In the genomic region with DNA sequence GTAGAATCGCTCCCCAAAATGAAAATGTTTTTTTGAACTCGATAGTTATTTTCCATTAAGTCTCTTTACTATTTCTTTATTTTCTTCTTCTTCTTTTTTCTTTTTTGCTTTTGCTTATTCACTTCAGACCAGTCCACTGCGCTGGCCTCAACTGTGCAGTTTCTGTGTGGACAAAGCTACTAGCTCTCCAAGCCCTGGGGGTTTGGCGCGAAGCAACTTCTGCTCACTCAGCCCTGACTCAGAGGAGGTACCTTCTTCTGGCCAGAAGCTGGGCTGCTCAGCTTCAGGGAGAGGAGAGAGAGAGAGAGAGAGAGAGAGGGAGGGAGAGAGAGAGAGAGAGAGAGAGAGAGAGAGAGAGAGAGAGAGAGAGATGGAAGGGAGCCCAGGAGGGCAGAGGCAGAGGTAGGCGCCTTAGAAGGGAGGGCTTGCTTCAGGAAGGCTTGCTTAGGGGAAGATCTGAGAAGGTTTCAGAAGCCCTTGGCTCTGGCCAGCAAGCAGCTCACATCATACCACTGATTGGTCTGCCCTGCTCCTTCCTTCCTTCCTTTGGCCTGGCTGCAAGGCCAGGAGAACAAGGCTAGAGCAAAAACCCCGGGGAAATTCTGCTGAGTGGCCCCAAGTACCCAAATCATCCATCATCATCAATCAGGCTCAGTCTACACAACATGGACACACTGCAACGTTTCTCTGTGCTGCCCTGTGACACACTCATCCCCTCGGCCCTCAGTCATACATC, we compare ENCODE assay signal across 8 mouse cellular contexts.
A peak's percentile ranks its signal among the peaks of the same experiment; 100 is the strongest.
DNase-seq lines count a peak whose midpoint lies in the region; ATAC-seq lines count a peak whose summit lies in the region.

No protein-coding gene starts in this region.

- 0 out of 2 replicates have a peak overlapping the region, but pooled peaks have one; percentile 73 for H3K27ac ChIP-seq in heart, embryonic 10.5 days
- H3K27ac ChIP-seq in limb, embryonic 15.5 days = peak overlapping the region; percentile 87

- peaks cover 19% of the 10 kb centered on the region for H3K4me1 ChIP-seq in heart, embryonic 10.5 days
- peaks cover 23% of the 10 kb centered on the region for H3K4me1 ChIP-seq in limb, embryonic 15.5 days

- H3K9me3 ChIP-seq in heart, embryonic 10.5 days = no peaks in the 10 kb centered on the region
- H3K9me3 ChIP-seq in limb, embryonic 15.5 days = no peaks in the 10 kb centered on the region

- DNase-seq in heart, adult 18-20 months = peak; percentile 17 to 23
- DNase-seq in heart, adult 11 months = no peak
- DNase-seq in adipocyte (ENCODE audit: low spot score) = peak; percentile 48
- DNase-seq in heart, embryonic 10.5 days (ENCODE audit: low spot score) = no peak
- DNase-seq in ovary, postnatal 36 days (ENCODE audit: low spot score) = no peak
- no peak for DNase-seq in adrenal gland, adult 2 months
- no peak for DNase-seq in layer of hippocampus, postnatal 25 days (ENCODE audit: extremely low spot score in 1 of 2, low spot score in 1 of 2)

- peak overlapping the region; percentile 48 for H3K4me2 ChIP-seq in limb, embryonic 15.5 days

- H3K4me3 ChIP-seq in heart, embryonic 10.5 days = peak overlapping the region; percentile 40
- H3K4me3 ChIP-seq in limb, embryonic 15.5 days = no peak overlapping the region

- WGBS in heart, embryonic 10.5 days = 58% methylated on average over 9 of the region's 9 CpGs
- WGBS in limb, embryonic 15.5 days = 47% methylated on average over 9 of the region's 9 CpGs

- no peak overlapping the region for H3K9ac ChIP-seq in limb, embryonic 15.5 days

- ATAC-seq in limb, embryonic 15.5 days (ENCODE audit: insufficient number of reproducible peaks, low FRiP score, low TSS enrichment, low read depth) = no peak

- H3K27me3 ChIP-seq in heart, embryonic 10.5 days (ENCODE audit: insufficient read depth, poor library complexity, severe bottlenecking) = no peaks in the 10 kb centered on the region; the same call in 1 of the 2 replicates
- H3K27me3 ChIP-seq in limb, embryonic 15.5 days = no peaks in the 10 kb centered on the region

- H3K36me3 ChIP-seq in heart, embryonic 10.5 days = no peaks in the 10 kb centered on the region
- no peaks in the 10 kb centered on the region for H3K36me3 ChIP-seq in limb, embryonic 15.5 days

Comparison
In these comparisons a context has a peak if more than half of its experiments do, and no peak if none do; other contexts are left out.
1. DNase-seq: peak in heart, adult 18-20 months (2 of 2) and adipocyte (single experiment); none in heart, adult 11 months (single experiment), heart, embryonic 10.5 days (single experiment), ovary, postnatal 36 days (single experiment), adrenal gland, adult 2 months (single experiment) and layer of hippocampus, postnatal 25 days (0 of 2).